Mouse (Mus musculus) Patski (cell line): ENCODE data around the gene Ears2. TPM values are rescaled to one million over a fixed set of nuclear protein-coding genes. Genes with fewer than 3 reads are reported as not detected.
A peak's percentile ranks its signal among the peaks of the same experiment; 100 is the strongest.

ENCODE experiments used
- ATAC-seq: fragments of 100-300 bp; one replicate; pipeline ENCODE4 v1.8.0; 2021
- CTCF ChIA-PET: fragments of 350-600 bp; sonication (Branson Sonifier 250); formaldehyde crosslinking; loops from one replicate; lab custom pipeline; 2022; ENCODE audit warnings: inconsistent platforms; lab: Charles Lee
- POLR2A ChIA-PET: fragments of 350-600 bp; sonication (Branson Sonifier 250); formaldehyde crosslinking; loops from one replicate; lab custom pipeline; 2022; ENCODE audit warnings: antibody characterized with exemption, inconsistent platforms; lab: Charles Lee
- DNase-seq: peaks from one replicate; pipeline ENCODE4 v3.0.0-alpha.2; 2011; ENCODE audit warnings: low read depth, low spot score
- H3K27me3 ChIP-seq: fragments of 371-371 bp; one replicate; pipeline ENCODE4 v1.5.1; 2021
- CTCF ChIP-seq: fragments of 100-300 bp; IDR thresholded peaks from one replicate; pipeline ENCODE4 v1.5.1; 2021
- in situ Hi-C: fragments of 300-500 bp; cut with MboI; formaldehyde crosslinking; loops from 3 replicates; pipeline ENCODE4 v1.11.1; 2018; ENCODE audit warnings: low pct_unique_long_range_greater_than_20kb, mixed read lengths
- polyA plus RNA-seq: library from polyadenylated mRNA; unstranded; gene quantifications from one replicate; pipeline ENCODE4 v1.2.3, GENCODE M21; 2021

The Ears2 gene
- polyA plus RNA-seq, 1 experiment from 2014 or later = 9.3 TPM

GRCm38 (mm10) chr7:122015734-122016133 lies 51.3 kb downstream of the Ears2 start:
- no peak for ATAC-seq
- no peak for DNase-seq
- H3K27me3 ChIP-seq = no peaks in the 10 kb centered on the region
- POLR2A ChIA-PET = interaction anchor here (0.8 kb wide), 1 partner anchor 58 kb away, joined by 3 read pairs; no protein-coding TSS in a partner anchor
- no peak for TF ChIP-seq CTCF
- CTCF ChIA-PET = interaction anchor here (0.8 kb wide), 1 partner anchor 30 kb away, joined by 4 read pairs; no protein-coding TSS in a partner anchor
- in situ Hi-C loops = no loop called here

- ATAC-seq = peak; percentile 97
- in situ Hi-C loops = no loop called here
Measured at GRCm38 (mm10) chr7:122015105-122015504, 52.0 kb downstream of the Ears2 start.

GRCm38 (mm10) chr7:122012949-122013348 lies 54.1 kb downstream of the Ears2 start:
- H3K27me3 ChIP-seq = no peaks in the 10 kb centered on the region
- no peak for DNase-seq
- TF ChIP-seq CTCF = no peak
- in situ Hi-C loops = no loop called here
- ChIA-PET POLR2A (no interaction called here), CTCF (no interaction called here)
- ATAC-seq = no peak

More at GRCm38 (mm10) chr7:122015105-122015504, 52.0 kb downstream of the Ears2 start:
- H3K27me3 ChIP-seq = no peaks in the 10 kb centered on the region
- peak; percentile 73 for TF ChIP-seq CTCF
- POLR2A ChIA-PET = interaction anchor here (0.6 to 0.8 kb wide), 2 partner anchors 56 to 59 kb away, joined by 3 read pairs; no protein-coding TSS in a partner anchor
- CTCF ChIA-PET = interaction anchor here (0.8 kb wide), 1 partner anchor 31 kb away, joined by 4 read pairs; no protein-coding TSS in a partner anchor
- peak; percentile 12 for DNase-seq

- in situ Hi-C loops = no loop called here
- TF ChIP-seq CTCF = no peak
- no peak for ATAC-seq
- POLR2A ChIA-PET = no interaction called here
- DNase-seq = no peak
- CTCF ChIA-PET = no interaction called here
- H3K27me3 ChIP-seq = no peaks in the 10 kb centered on the region
Measured at GRCm38 (mm10) chr7:122012370-122012769, 54.7 kb downstream of the Ears2 start.

GRCm38 (mm10) chr7:122000396-122000795 lies 66.7 kb downstream of the Ears2 start:
- no peak for TF ChIP-seq CTCF
- DNase-seq (no peak), ATAC-seq (no peak)
- in situ Hi-C loops = no loop called here
- ChIA-PET CTCF (no interaction called here), POLR2A (interaction anchor here (0.6 to 0.7 kb wide), 2 partner anchors 29 to 65 kb away, joined by 3 read pairs; no protein-coding TSS in a partner anchor)
- H3K27me3 ChIP-seq = no peaks in the 10 kb centered on the region

GRCm38 (mm10) chr7:121995961-121996360 lies 71.1 kb downstream of the Ears2 start:
- no peak for ATAC-seq
- no peak for DNase-seq
- ChIA-PET CTCF (interaction anchor here (1.3 to 1.4 kb wide), 2 partner anchors 9 to 12 kb away, joined by 3 to 4 read pairs; no protein-coding TSS in a partner anchor), POLR2A (no interaction called here)
- in situ Hi-C loops = no loop called here
- H3K27me3 ChIP-seq = no peaks in the 10 kb centered on the region
- no peak for TF ChIP-seq CTCF

Other genes with a start within 250 kb of the Ears2 start
- 0.03 TPM for gene Scnn1b, start 202.2 kb downstream of the Ears2 start, polyA plus RNA-seq
- gene Cog7, start 85.6 kb downstream of the Ears2 start, polyA plus RNA-seq = 48.9 TPM
- gene Gga2, start 46.0 kb downstream of the Ears2 start, polyA plus RNA-seq = 37.6 TPM
- 30.9 TPM for gene Ubfd1, start 88 bp downstream of the Ears2 start, polyA plus RNA-seq
- 328 TPM for gene Ndufab1, start 34.6 kb upstream of the Ears2 start, polyA plus RNA-seq
- 4.6 TPM for gene Palb2, start 65.7 kb upstream of the Ears2 start, polyA plus RNA-seq
- gene Dctn5, start 65.8 kb upstream of the Ears2 start, polyA plus RNA-seq = 54.1 TPM
- gene Plk1, start 92.2 kb upstream of the Ears2 start, polyA plus RNA-seq = 55.8 TPM
- gene Ern2, start 118.9 kb upstream of the Ears2 start, polyA plus RNA-seq = not detected
- gene Chp2, start 152.2 kb upstream of the Ears2 start, polyA plus RNA-seq = not detected
- gene Prkcb, start 221.5 kb upstream of the Ears2 start, polyA plus RNA-seq = not detected